Mouse (Mus musculus): ENCODE data around the gene Gm11492. TPM values are rescaled to one million over a fixed set of nuclear protein-coding genes. Genes with fewer than 3 reads are reported as not detected.

The Gm11492 gene
- polyA plus RNA-seq, 1 experiment from 2014 or later: not detected

- H3K4me3 ChIP-seq (ENCODE audit: low read depth, low read length): no peak overlapping the region
- H3K4me1 ChIP-seq (ENCODE audit: control insufficient read depth, insufficient read depth, low read length): no peaks in the 10 kb centered on the region
- ATAC-seq (ENCODE audit: insufficient number of reproducible peaks, low FRiP score, low TSS enrichment, low read depth): no peak
- WGBS: 99% methylated on average over 2 of the region's 2 CpGs
- H3K27me3 ChIP-seq (ENCODE audit: control insufficient read depth, insufficient read depth, low read length): no peaks in the 10 kb centered on the region
- DNase-seq (ENCODE audit: low spot score): no peak
- no peak overlapping the region for H3K9ac ChIP-seq (ENCODE audit: low read length)
- H3K4me2 ChIP-seq (ENCODE audit: low read depth, severe bottlenecking): no peak overlapping the region
- no peak overlapping the region for H3K27ac ChIP-seq (replicated peaks; ENCODE audit: low read depth, low read length)
- peaks cover 48% of the 10 kb centered on the region for H3K36me3 ChIP-seq (ENCODE audit: control insufficient read depth, insufficient read depth, low read length)
- no peaks in the 10 kb centered on the region for H3K9me3 ChIP-seq (ENCODE audit: control insufficient read depth, low read length)
Measured at GRCm38 (mm10) chr11:87615952-87616351, 49.5 kb downstream of the Gm11492 start.

GRCm38 (mm10) chr11:87616790-87617474 is 50.5 kb downstream of the Gm11492 start, which contains the start of gene Hsf5:
TSS of gene Hsf5 (plus strand) at chr11:87617164.
- WGBS: 86% methylated on average over 67 of the region's 69 CpGs
- H3K4me3 ChIP-seq (ENCODE audit: low read depth, low read length): no peak within 1 kb of the TSS
- peaks cover 40% of the 10 kb centered on the region for H3K36me3 ChIP-seq (ENCODE audit: control insufficient read depth, insufficient read depth, low read length)
- DNase-seq (ENCODE audit: low spot score) (no peak), ATAC-seq (ENCODE audit: insufficient number of reproducible peaks, low FRiP score, low TSS enrichment, low read depth) (no peak)
- no peak within 1 kb of the TSS for H3K9ac ChIP-seq (ENCODE audit: low read length)
- no peaks in the 10 kb centered on the region for H3K9me3 ChIP-seq (ENCODE audit: control insufficient read depth, low read length)
- no peak within 1 kb of the TSS for H3K27ac ChIP-seq (replicated peaks; ENCODE audit: low read depth, low read length)
- no peaks in the 10 kb centered on the region for H3K27me3 ChIP-seq (ENCODE audit: control insufficient read depth, insufficient read depth, low read length)
- H3K4me1 ChIP-seq (ENCODE audit: control insufficient read depth, insufficient read depth, low read length): no peaks in the 10 kb centered on the region
- H3K4me2 ChIP-seq (ENCODE audit: low read depth, severe bottlenecking): no peak within 1 kb of the TSS

GRCm38 (mm10) chr11:87617606-87618005 is 51.2 kb downstream of the Gm11492 start:
- DNase-seq (ENCODE audit: low spot score): no peak
- Histone ChIP-seq H3K4me1 (ENCODE audit: control insufficient read depth, insufficient read depth, low read length) (no peaks in the 10 kb centered on the region), H3K4me3 (ENCODE audit: low read depth, low read length) (no peak overlapping the region), H3K9ac (ENCODE audit: low read length) (no peak overlapping the region), H3K4me2 (ENCODE audit: low read depth, severe bottlenecking) (no peak overlapping the region), H3K27me3 (ENCODE audit: control insufficient read depth, insufficient read depth, low read length) (no peaks in the 10 kb centered on the region), H3K27ac (replicated peaks; ENCODE audit: low read depth, low read length) (no peak overlapping the region), H3K36me3 (ENCODE audit: control insufficient read depth, insufficient read depth, low read length) (peaks cover 38% of the 10 kb centered on the region), H3K9me3 (ENCODE audit: control insufficient read depth, low read length) (no peaks in the 10 kb centered on the region)
- WGBS: 94% methylated on average over 32 of the region's 32 CpGs
- ATAC-seq (ENCODE audit: insufficient number of reproducible peaks, low FRiP score, low TSS enrichment, low read depth): no peak

Other genes with a start within 250 kb of the Gm11492 start
- 2.6 and 2.9 TPM in 2 replicates for gene Ppm1e, start 207.6 kb upstream of the Gm11492 start, polyA plus RNA-seq (2014; fragmentation: Nextera tagmentation; extraction: Ambion mirVana)
- 14.3 and 14.5 TPM in 2 replicates for gene Rad51c, start 161.7 kb upstream of the Gm11492 start, polyA plus RNA-seq (2014; fragmentation: Nextera tagmentation; extraction: Ambion mirVana)
- gene Tex14, start 161.6 kb upstream of the Gm11492 start, polyA plus RNA-seq (2014; fragmentation: Nextera tagmentation; extraction: Ambion mirVana): 0.13 and 0.60 TPM in 2 replicates
- 5.3 and 5.5 TPM in 2 replicates for gene Sept4, start 2.2 kb downstream of the Gm11492 start, polyA plus RNA-seq (2014; fragmentation: Nextera tagmentation; extraction: Ambion mirVana)
- 62.4 and 66.8 TPM in 2 replicates for gene Mtmr4, start 25.5 kb downstream of the Gm11492 start, polyA plus RNA-seq (2014; fragmentation: Nextera tagmentation; extraction: Ambion mirVana)
- gene Hsf5, start 50.5 kb downstream of the Gm11492 start, polyA plus RNA-seq (2014; fragmentation: Nextera tagmentation; extraction: Ambion mirVana): 0.27 and 0.34 TPM in 2 replicates
- 1.6 and 2.0 TPM in 2 replicates for gene Rnf43, start 96.1 kb downstream of the Gm11492 start, polyA plus RNA-seq (2014; fragmentation: Nextera tagmentation; extraction: Ambion mirVana)
- gene Supt4a, start 170.9 kb downstream of the Gm11492 start, polyA plus RNA-seq (2014; fragmentation: Nextera tagmentation; extraction: Ambion mirVana): 184 TPM in 2 replicates
- 1.7 and 2.4 TPM in 2 replicates for gene Tspoap1, start 193.9 kb downstream of the Gm11492 start, polyA plus RNA-seq (2014; fragmentation: Nextera tagmentation; extraction: Ambion mirVana)
- 3.7 and 5.7 TPM in 2 replicates for gene Mpo, start 226.9 kb downstream of the Gm11492 start, polyA plus RNA-seq (2014; fragmentation: Nextera tagmentation; extraction: Ambion mirVana)